23 mouse cellular contexts compared by ENCODE assay signal in the genomic region with DNA sequence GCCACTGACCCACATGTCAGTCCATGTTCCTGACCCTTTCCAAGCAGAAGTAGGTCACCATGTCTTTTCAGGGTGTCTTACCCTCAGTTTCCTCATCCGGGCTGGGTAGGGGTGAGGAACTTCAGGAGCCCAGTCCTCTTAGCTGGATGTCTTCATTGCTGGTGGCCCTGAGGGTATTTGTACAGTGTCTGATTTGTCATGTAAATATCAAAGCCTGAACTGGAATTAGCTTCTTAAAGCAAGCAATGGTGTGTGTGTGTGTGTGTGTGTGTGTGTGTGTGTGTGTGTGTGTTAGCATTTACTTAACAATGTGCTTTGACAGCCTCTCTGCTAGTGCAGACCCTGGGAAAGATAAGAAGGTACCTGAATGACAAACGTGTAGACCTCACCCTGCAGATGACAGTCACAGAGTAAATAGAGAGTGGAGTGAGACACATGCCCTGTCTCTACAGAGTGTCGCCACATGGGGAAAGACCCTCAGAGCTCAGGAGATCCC.
DNase-seq lines count a peak whose midpoint lies in the region; TF ChIP-seq lines count a peak whose summit lies in the region.
"Had no signal": no experiment of that assay in that cellular context is flagged by ENCODE, and none has a peak within 500 bp of the region (broad histone marks: within the 10 kb centered on the region; RNA-seq: fewer than 3 reads in every experiment).

No protein-coding gene starts in this region.

- no peak overlapping the region for H3K9ac ChIP-seq in ES-Bruce4 (ENCODE audit: low read depth, poor library complexity, severe bottlenecking)
- H3K9ac ChIP-seq: embryonic facial prominence, embryonic 13.5 days; embryonic facial prominence, embryonic 15.5 days; forebrain, embryonic 12.5 days; forebrain, embryonic 15.5 days; forebrain, postnatal 0 days had no signal

- no peak for TF ChIP-seq EP300 in ES-Bruce4 (IDR thresholded peaks at IDR 0.05; ENCODE audit: insufficient read depth, low read depth, low read length)

- H3K9me3 ChIP-seq in E14TG2a.4 (ENCODE audit: low read length) (0 out of 2 replicates have a peak, but pooled peaks cover 5% of the 10 kb centered on the region), ES-Bruce4 (replicated peaks; ENCODE audit: control insufficient read depth, insufficient read depth, low read length, poor library complexity, severe bottlenecking) (no peaks in the 10 kb centered on the region)
- H3K9me3 ChIP-seq: embryonic facial prominence, embryonic 13.5 days; embryonic facial prominence, embryonic 15.5 days; forebrain, embryonic 10.5 days; forebrain, embryonic 12.5 days; forebrain, embryonic 15.5 days had no signal

- H3K27ac ChIP-seq in ES-Bruce4 (ENCODE audit: insufficient read depth, low read length) = peak overlapping the region; percentile 65
- H3K27ac ChIP-seq: embryonic facial prominence, embryonic 13.5 days; embryonic facial prominence, embryonic 15.5 days; forebrain, embryonic 12.5 days; forebrain, embryonic 15.5 days had no signal

- H3K4me1 ChIP-seq in E14TG2a.4 (replicated peaks; ENCODE audit: low read depth, low read length) = peaks cover 86% of the 10 kb centered on the region
- H3K4me1 ChIP-seq in ES-Bruce4 (ENCODE audit: control insufficient read depth, insufficient read depth, low read length) = peaks cover 14% of the 10 kb centered on the region

- H3K4me3 ChIP-seq in E14TG2a.4 (replicated peaks; ENCODE audit: low read length) (peak overlapping the region; percentile 76; the same call in 1 of the 2 replicates), ES-Bruce4 (ENCODE audit: low read depth, low read length) (no peak overlapping the region)
- H3K4me3 ChIP-seq: embryonic facial prominence, embryonic 13.5 days; embryonic facial prominence, embryonic 15.5 days; erythroblast, embryonic 14.5 days; forebrain, embryonic 10.5 days; forebrain, embryonic 12.5 days; forebrain, embryonic 15.5 days had no signal

- no peak for TF ChIP-seq POLR2A in ES-Bruce4 (IDR thresholded peaks at IDR 0.05; ENCODE audit: insufficient read depth, low read length)

- TF ChIP-seq CTCF in E14TG2a.4 (conservative IDR thresholded peaks at IDR 0.05; ENCODE audit: low read length) (no peak), ES-Bruce4 (IDR thresholded peaks at IDR 0.05; ENCODE audit: low read depth, low read length) (no peak)

- DNase-seq in R1 (ENCODE audit: low read depth, low spot score) = peak; percentile 72
- no peak for DNase-seq in retina, postnatal 1 day
- DNase-seq in urinary bladder, postnatal 4 days (ENCODE audit: low spot score in 2 of 2) = no peak
- no peak for DNase-seq in gastrocnemius, postnatal 10 days
- DNase-seq: adrenal gland, adult 8-10 months; adrenal gland, postnatal 14 days; cerebellum, adult 11 months; cerebellum, adult 18-20 months; cerebellum, adult 8-10 months; cerebellum, adult 9-11 months; cerebellum, postnatal 14 days; cerebellum, postnatal 36 days; embryo, embryonic 11 days; forebrain, postnatal 0 days had no signal

- H3K27me3 ChIP-seq in E14TG2a.4 (ENCODE audit: insufficient read depth, low read length) = no peaks in the 10 kb centered on the region
- no peaks in the 10 kb centered on the region for H3K27me3 ChIP-seq in ES-Bruce4 (ENCODE audit: control insufficient read depth, insufficient read depth, low read length, poor library complexity, severe bottlenecking)

- H3K36me3 ChIP-seq in E14TG2a.4 (ENCODE audit: insufficient read depth, low read length) (no peaks in the 10 kb centered on the region), ES-Bruce4 (ENCODE audit: control insufficient read depth, insufficient read depth, low read length, poor library complexity, severe bottlenecking) (no peaks in the 10 kb centered on the region)
- H3K36me3 ChIP-seq: embryonic facial prominence, embryonic 13.5 days; embryonic facial prominence, embryonic 15.5 days; forebrain, embryonic 10.5 days; forebrain, embryonic 12.5 days; forebrain, embryonic 15.5 days; G1E had no signal
